Mouse (Mus musculus) spleen, adult 2 months (tissue): ENCODE data around the gene Acsbg2. TPM values are rescaled to one million over a fixed set of nuclear protein-coding genes. Genes with fewer than 3 reads are reported as not detected.
"Not testable (repeated sequence)": the region's sequence is repeated elsewhere in the genome, so short reads cannot be mapped to it uniquely, and the experiment has no call there.

Experiments
- DNase-seq, 2 experiments: peaks; one replicate each; pipeline versions ENCODE4 v3.0.0 to v3.0.0-alpha.2; 2012 to 2021; ENCODE audit warnings: low spot score in 2 of 2, low read depth in 1 of 2
- H3K27ac ChIP-seq: fragments of 200-500 bp; 2 replicates; pipeline ENCODE4 v1.5.1; 2012; ENCODE audit warnings: low read length, inconsistent platforms; ENCODE audit not compliant: insufficient read depth
- H3K27me3 ChIP-seq: fragments of 200-500 bp; 2 replicates; pipeline ENCODE4 v1.6.1; 2012; ENCODE audit warnings: mild to moderate bottlenecking, moderate library complexity, low read length, inconsistent platforms; ENCODE audit not compliant: control insufficient read depth, insufficient read depth
- H3K36me3 ChIP-seq: fragments of 200-500 bp; 2 replicates; pipeline ENCODE4 v1.6.1; 2012; ENCODE audit warnings: mild to moderate bottlenecking, low read length, inconsistent platforms; ENCODE audit not compliant: control insufficient read depth, insufficient read depth
- H3K4me1 ChIP-seq: fragments of 200-500 bp; 2 replicates; pipeline ENCODE4 v1.6.1; 2011; ENCODE audit warnings: inconsistent platforms; ENCODE audit not compliant: control insufficient read depth, insufficient read depth, insufficient read length
- H3K4me3 ChIP-seq: fragments of 200-500 bp; 2 replicates; pipeline ENCODE4 v1.5.1; 2011; ENCODE audit warnings: mild to moderate bottlenecking, inconsistent platforms; ENCODE audit not compliant: insufficient read depth, insufficient read length; ENCODE audit errors: extremely low read depth
- CTCF ChIP-seq: fragments of 200-500 bp; IDR thresholded peaks from 2 replicates; pipeline ENCODE4 v1.5.1; 2011; ENCODE audit warnings: mild to moderate bottlenecking, inconsistent platforms; ENCODE audit not compliant: insufficient read depth, insufficient read length, insufficient replicate concordance; ENCODE audit errors: extremely low read depth
- POLR2A ChIP-seq: fragments of 200-500 bp; IDR thresholded peaks from 2 replicates; pipeline ENCODE4 v1.6.1; 2011; ENCODE audit warnings: low read depth, low read length, inconsistent platforms
- WGBS: fragments of 180-500 bp; shearing (Covaris S2); methylation state at CpG from one replicate; pipeline ENCODE4 v1.1.7; 2018; 5-methylcytosine and 5-hydroxymethylcytosine counted together
- polyA plus RNA-seq: library from polyadenylated mRNA; depleted of rRNA; stranded (reverse); fragments of >200 nt; gene quantifications from 2 replicates; pipeline ENCODE4 v1.2.3, GENCODE M21; 2012; rRNA removed

The Acsbg2 gene
- polyA plus RNA-seq, result not detected in 2 replicates

- WGBS, result 98% methylated on average over 2 of the region's 2 CpGs
- Histone ChIP-seq H3K36me3 (no peaks in the 10 kb centered on the region), H3K4me3 (no peak within 1 kb of the TSS)
Measured at GRCm38 (mm10) chr17:56874237-56874636, at the start of gene Acsbg2. TSS of gene Acsbg2 (minus strand) at chr17:56874447.

DNA sequence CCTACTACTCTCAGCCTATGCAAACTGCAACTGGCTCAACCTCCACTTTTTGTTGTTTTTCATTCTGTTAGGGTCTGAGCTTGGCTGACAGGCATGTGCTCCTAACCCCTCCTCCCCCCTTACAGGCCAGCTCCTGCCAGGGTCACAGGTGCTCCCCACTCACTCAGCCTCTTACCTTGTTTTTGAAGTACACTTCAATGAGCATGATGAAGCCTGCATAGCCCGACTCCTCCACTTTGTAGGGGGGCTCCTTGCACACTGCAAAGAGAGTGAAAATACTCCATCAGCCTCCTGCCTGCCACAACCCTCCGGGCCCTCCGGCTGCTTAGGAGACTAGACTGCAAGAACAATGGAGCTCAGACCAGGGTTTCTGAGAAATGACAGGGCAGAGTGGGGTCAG lies 45.5 kb upstream of the Acsbg2 start:
- TF ChIP-seq POLR2A (no peak), CTCF (no peak)
- H3K4me3 ChIP-seq, result no peak overlapping the region
- DNase-seq, result no peak
- H3K27ac ChIP-seq, result no peak overlapping the region
- no peaks in the 10 kb centered on the region for H3K27me3 ChIP-seq
- H3K36me3 ChIP-seq, result peaks cover 10% of the 10 kb centered on the region; the same call in 1 of the 2 replicates
- WGBS, result 91% methylated on average over 3 of the region's 3 CpGs
- 0 out of 2 replicates have a peak, but pooled peaks cover 2% of the 10 kb centered on the region for H3K4me1 ChIP-seq

More at GRCm38 (mm10) chr17:56874237-56874636, at the start of gene Acsbg2:
- H3K27me3 ChIP-seq, result no peaks in the 10 kb centered on the region
- no peak within 1 kb of the TSS for H3K27ac ChIP-seq
- TF ChIP-seq CTCF (no peak), POLR2A (no peak)
- no peak for DNase-seq
- no peaks in the 10 kb centered on the region for H3K4me1 ChIP-seq

DNA sequence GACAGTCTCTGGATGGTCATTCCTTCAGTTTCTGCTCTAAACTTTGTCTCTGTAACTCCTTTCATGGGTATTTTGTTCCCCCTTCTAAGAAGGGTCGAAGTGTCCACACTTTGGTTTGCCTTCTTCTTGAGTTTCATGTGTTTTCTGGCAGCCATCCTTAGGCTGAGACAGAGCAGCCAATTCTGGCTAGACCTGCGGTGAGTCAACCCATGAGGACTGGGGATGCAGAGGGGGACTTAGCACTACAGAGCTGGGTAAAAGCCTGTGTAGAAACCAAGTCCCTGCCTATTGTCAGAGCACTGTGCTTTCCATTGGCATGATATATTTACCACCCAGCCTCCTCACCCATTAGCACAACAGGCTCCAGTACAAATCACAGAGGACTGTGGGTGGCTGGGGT lies 42.9 kb upstream of the Acsbg2 start:
- H3K4me1 ChIP-seq, result peaks cover 2% of the 10 kb centered on the region; the same call in 1 of the 2 replicates
- DNase-seq, result no peak
- no peak overlapping the region for H3K4me3 ChIP-seq
- H3K27me3 ChIP-seq, result no peaks in the 10 kb centered on the region
- 90% methylated on average over 2 of the region's 2 CpGs for WGBS
- TF ChIP-seq POLR2A, result no peak
- no peak for TF ChIP-seq CTCF
- H3K36me3 ChIP-seq, result peaks cover 8% of the 10 kb centered on the region; the same call in 1 of the 2 replicates
- no peak overlapping the region for H3K27ac ChIP-seq

DNA sequence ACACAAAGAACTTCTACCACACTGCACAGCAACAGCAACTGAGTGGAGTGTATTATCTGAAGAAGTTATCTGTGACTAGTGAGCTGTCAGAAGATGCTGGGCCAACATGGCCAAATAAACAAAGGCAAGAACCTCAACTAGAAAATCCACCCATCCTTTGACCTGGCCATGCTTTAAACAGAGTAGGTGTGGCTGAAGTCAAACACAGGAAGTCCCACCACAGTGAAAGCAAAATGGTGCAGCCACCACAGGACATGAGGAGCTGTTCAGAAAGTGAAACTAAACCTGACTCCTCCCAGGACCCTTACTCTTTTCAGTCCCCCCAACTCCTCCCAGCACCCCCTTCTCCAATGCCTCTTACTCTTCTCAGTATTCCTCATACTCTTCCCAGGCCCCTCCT lies 39.2 kb upstream of the Acsbg2 start:
- H3K4me1 ChIP-seq, result no peaks in the 10 kb centered on the region; the same call in 1 of the 2 replicates
- TF ChIP-seq CTCF (no peak), POLR2A (no peak)
- no peak overlapping the region for H3K4me3 ChIP-seq
- no peaks in the 10 kb centered on the region for H3K27me3 ChIP-seq
- no peaks in the 10 kb centered on the region; the same call in 1 of the 2 replicates for H3K36me3 ChIP-seq
- DNase-seq, result no peak
- peak overlapping the region; percentile 46 for H3K27ac ChIP-seq

GRCm38 (mm10) chr17:56913023-56913422 lies 38.8 kb upstream of the Acsbg2 start:
- no peak for DNase-seq
- TF ChIP-seq POLR2A (no peak), CTCF (no peak)
- Histone ChIP-seq H3K27me3 (no peaks in the 10 kb centered on the region), H3K36me3 (no peaks in the 10 kb centered on the region; the same call in 1 of the 2 replicates), H3K4me3 (no peak overlapping the region), H3K4me1 (no peaks in the 10 kb centered on the region; the same call in 1 of the 2 replicates), H3K27ac (0 out of 2 replicates have a peak overlapping the region, but pooled peaks have one; percentile 12)
- WGBS, result 63% methylated on average over 3 of the region's 3 CpGs

GRCm38 (mm10) chr17:56909764-56910163 lies 35.5 kb upstream of the Acsbg2 start:
- not testable (repeated sequence) for H3K27ac ChIP-seq

DNA sequence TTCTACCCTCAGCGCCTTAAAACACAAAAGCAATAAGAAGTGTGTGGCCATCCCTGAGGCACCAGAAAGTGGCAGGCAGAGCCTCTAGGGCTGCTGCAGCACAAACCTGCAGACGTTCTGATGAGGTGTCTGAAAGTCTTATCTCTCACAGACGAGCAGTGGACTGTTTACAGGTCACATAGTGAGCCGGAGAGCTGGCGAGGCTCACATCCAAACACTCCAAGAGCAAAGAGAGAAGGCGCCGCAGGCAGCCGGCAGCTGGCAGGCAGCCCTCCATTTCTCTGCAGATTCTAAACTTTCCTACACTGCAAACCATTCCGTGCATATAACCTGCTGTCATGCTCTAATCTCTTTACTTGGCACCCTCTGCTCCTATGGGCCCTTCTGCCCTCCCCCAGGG lies 33.6 kb upstream of the Acsbg2 start:
- Histone ChIP-seq H3K36me3 (peaks cover 2% of the 10 kb centered on the region; the same call in 1 of the 2 replicates), H3K27me3 (no peaks in the 10 kb centered on the region), H3K4me3 (no peak overlapping the region), H3K4me1 (no peaks in the 10 kb centered on the region), H3K27ac (no peak overlapping the region)
- 82% methylated on average over 9 of the region's 9 CpGs for WGBS
- TF ChIP-seq CTCF (no peak), POLR2A (no peak)
- no peak for DNase-seq

More at GRCm38 (mm10) chr17:56909764-56910163, 35.5 kb upstream of the Acsbg2 start:
- not testable (repeated sequence) for H3K36me3 ChIP-seq, DNase-seq, H3K4me1 ChIP-seq, H3K4me3 ChIP-seq, H3K27me3 ChIP-seq
- WGBS, result 91% methylated on average over 2 of the region's 2 CpGs
